Mouse (Mus musculus) thymus, adult 2 months (tissue): ENCODE results near the gene Hes5.

Experiments
- CTCF ChIP-seq: fragments of 200-500 bp; IDR thresholded peaks from 2 replicates; pipeline ENCODE4 v1.5.1; 2012; ENCODE audit warnings: mild to moderate bottlenecking, control low read depth, low read length, moderate library complexity, borderline replicate concordance; ENCODE audit not compliant: control insufficient read depth, poor library complexity, insufficient read depth; ENCODE audit errors: extremely low read depth
- POLR2A ChIP-seq: fragments of 200-500 bp; IDR thresholded peaks from 2 replicates; pipeline ENCODE4 v1.6.1; 2012; ENCODE audit warnings: mild to moderate bottlenecking, low read length, control low read depth, moderate library complexity; ENCODE audit not compliant: control insufficient read depth, poor library complexity, insufficient read depth; ENCODE audit errors: extremely low read depth

DNA sequence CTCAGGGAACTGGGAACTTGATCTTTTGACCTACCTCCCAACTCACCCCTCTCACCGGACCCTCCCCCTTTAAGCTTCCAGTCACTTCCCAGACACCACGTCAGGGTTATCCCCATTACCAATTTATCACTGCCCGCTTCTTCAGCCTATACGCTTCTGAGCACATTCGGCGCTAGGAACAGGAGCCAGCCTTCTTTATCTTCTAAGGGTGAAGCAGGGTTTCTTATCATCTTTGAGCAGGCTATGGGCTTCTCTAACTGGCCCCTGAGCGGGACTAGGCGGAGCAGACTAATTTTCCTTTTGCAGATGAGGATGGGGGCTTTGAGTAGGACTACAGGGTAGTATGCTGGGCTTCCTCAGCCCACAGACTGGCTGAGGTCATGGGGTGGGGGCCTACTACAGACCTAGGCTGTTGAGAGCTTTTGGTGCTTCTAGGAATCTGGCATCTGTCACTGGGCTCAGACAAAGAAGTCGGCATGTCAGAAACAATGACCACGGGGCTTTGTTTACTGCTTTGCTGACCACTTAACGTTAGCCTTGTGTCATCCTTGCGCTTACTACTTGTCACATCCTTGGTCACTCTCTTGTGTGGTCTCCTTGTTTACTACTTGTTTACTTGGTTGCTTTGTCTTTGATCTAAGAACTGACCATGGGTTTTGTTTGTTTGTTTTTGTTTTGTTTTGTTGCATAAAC is 32.2 kb upstream of the Hes5 start, which contains the start of gene Tnfrsf14:
- no peak for TF ChIP-seq CTCF
- TF ChIP-seq POLR2A = no peak
